ENCODE assay signal across 10 mouse cellular contexts in the genomic region with DNA sequence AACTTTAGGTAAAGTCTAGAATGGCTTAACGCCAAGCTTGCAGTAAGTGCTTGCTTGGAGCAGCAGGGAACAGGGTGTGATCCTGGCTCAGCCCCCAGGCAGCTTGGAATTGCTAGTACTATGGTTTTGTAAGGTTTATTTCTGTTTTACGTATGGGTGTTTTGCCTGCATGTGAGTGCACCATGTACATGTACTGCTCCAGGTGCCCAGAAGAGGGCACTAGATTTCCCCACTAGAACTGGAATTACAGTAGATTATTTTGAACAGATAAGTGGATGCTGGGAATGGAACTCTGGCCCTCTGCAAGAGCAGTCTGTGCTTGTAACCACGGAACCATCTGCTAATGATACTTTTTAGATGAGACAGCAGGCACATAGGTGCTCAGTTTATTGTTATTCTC.
DNase-seq lines count a peak whose midpoint lies in the region; ATAC-seq and TF ChIP-seq lines count a peak whose summit lies in the region.
"Had no signal": no experiment of that assay in that cellular context is flagged by ENCODE, and none has a peak within 500 bp of the region (broad histone marks: within the 10 kb centered on the region; RNA-seq: fewer than 3 reads in every experiment).

No protein-coding gene starts in this region.

- no peaks in the 10 kb centered on the region for H3K9me3 ChIP-seq in forebrain, embryonic 14.5 days (replicated peaks; ENCODE audit: control insufficient read depth, low read length)
- H3K9me3 ChIP-seq in forebrain, embryonic 16.5 days (ENCODE audit: control insufficient read depth, low read length): no peaks in the 10 kb centered on the region
- H3K9me3 ChIP-seq in lung, embryonic 14.5 days (ENCODE audit: low read depth, low read length): no peaks in the 10 kb centered on the region
- no peaks in the 10 kb centered on the region for H3K9me3 ChIP-seq in kidney, embryonic 15.5 days (replicated peaks)
- H3K9me3 ChIP-seq: limb, embryonic 13.5 days had no signal

- WGBS in forebrain, embryonic 14.5 days: 68% methylated on average over 3 of the region's 3 CpGs
- WGBS in forebrain, embryonic 16.5 days: 73% methylated on average over 3 of the region's 3 CpGs
- 69% methylated on average over 3 of the region's 3 CpGs for WGBS in lung, embryonic 14.5 days
- WGBS in kidney, embryonic 15.5 days: 86% methylated on average over 3 of the region's 3 CpGs

- ATAC-seq in forebrain, embryonic 14.5 days: no peak
- no peak for ATAC-seq in forebrain, embryonic 16.5 days
- ATAC-seq in lung, embryonic 14.5 days (ENCODE audit: insufficient read depth): no peak
- ATAC-seq in kidney, embryonic 15.5 days (replicated peaks; ENCODE audit: low FRiP score): no peak
- ATAC-seq: midbrain, embryonic 16.5 days had no signal

- no peak overlapping the region for H3K4me2 ChIP-seq in forebrain, embryonic 14.5 days (ENCODE audit: low read length)
- H3K4me2 ChIP-seq in forebrain, embryonic 16.5 days (ENCODE audit: low read length): no peak overlapping the region
- no peak overlapping the region for H3K4me2 ChIP-seq in lung, embryonic 14.5 days
- H3K4me2 ChIP-seq in kidney, embryonic 15.5 days: no peak overlapping the region
- H3K4me2 ChIP-seq: limb, embryonic 13.5 days had no signal

- no peaks in the 10 kb centered on the region for H3K36me3 ChIP-seq in forebrain, embryonic 14.5 days (ENCODE audit: control insufficient read depth, insufficient read depth, low read length)
- H3K36me3 ChIP-seq in forebrain, embryonic 16.5 days (ENCODE audit: control insufficient read depth, insufficient read depth): no peaks in the 10 kb centered on the region
- H3K36me3 ChIP-seq in lung, embryonic 14.5 days (ENCODE audit: insufficient read depth): no peaks in the 10 kb centered on the region
- H3K36me3 ChIP-seq in kidney, embryonic 15.5 days: no peaks in the 10 kb centered on the region
- H3K36me3 ChIP-seq: limb, embryonic 13.5 days had no signal

- H3K4me1 ChIP-seq in forebrain, embryonic 14.5 days (ENCODE audit: control insufficient read depth, insufficient read depth, low read length): no peaks in the 10 kb centered on the region
- H3K4me1 ChIP-seq in forebrain, embryonic 16.5 days (replicated peaks; ENCODE audit: control insufficient read depth, insufficient read depth, low read length): no peaks in the 10 kb centered on the region
- no peaks in the 10 kb centered on the region for H3K4me1 ChIP-seq in lung, embryonic 14.5 days (ENCODE audit: insufficient read depth)
- H3K4me1 ChIP-seq in kidney, embryonic 15.5 days: peaks cover 9% of the 10 kb centered on the region
- H3K4me1 ChIP-seq: limb, embryonic 13.5 days had no signal

- 0 out of 2 replicates have a peak, but pooled peaks cover 2% of the 10 kb centered on the region for H3K27me3 ChIP-seq in forebrain, embryonic 14.5 days (replicated peaks; ENCODE audit: control insufficient read depth, insufficient read depth, low read length)
- H3K27me3 ChIP-seq in forebrain, embryonic 16.5 days (replicated peaks; ENCODE audit: control insufficient read depth, insufficient read depth, low read length): no peaks in the 10 kb centered on the region
- no peaks in the 10 kb centered on the region for H3K27me3 ChIP-seq in lung, embryonic 14.5 days (ENCODE audit: insufficient read depth, low read length)
- H3K27me3 ChIP-seq in kidney, embryonic 15.5 days: peaks cover 5% of the 10 kb centered on the region

- TF ChIP-seq CTCF in lung, embryonic 14.5 days (IDR thresholded peaks at IDR 0.05; ENCODE audit: low read depth): peak; percentile 46

- no peak overlapping the region for H3K4me3 ChIP-seq in forebrain, embryonic 14.5 days (ENCODE audit: low read depth, low read length)
- H3K4me3 ChIP-seq in forebrain, embryonic 16.5 days (replicated peaks; ENCODE audit: low read length): no peak overlapping the region
- no peak overlapping the region for H3K4me3 ChIP-seq in lung, embryonic 14.5 days (ENCODE audit: low read depth, low read length)
- no peak overlapping the region for H3K4me3 ChIP-seq in kidney, embryonic 15.5 days (replicated peaks)
- H3K4me3 ChIP-seq: limb, embryonic 13.5 days had no signal

- H3K9ac ChIP-seq in forebrain, embryonic 14.5 days (ENCODE audit: low read length): no peak overlapping the region
- H3K9ac ChIP-seq in forebrain, embryonic 16.5 days (replicated peaks; ENCODE audit: low read depth, low read length): no peak overlapping the region
- no peak overlapping the region for H3K9ac ChIP-seq in lung, embryonic 14.5 days
- no peak overlapping the region for H3K9ac ChIP-seq in kidney, embryonic 15.5 days
- H3K9ac ChIP-seq: limb, embryonic 13.5 days had no signal

- no peak overlapping the region for H3K27ac ChIP-seq in forebrain, embryonic 14.5 days (ENCODE audit: low read depth, low read length)
- H3K27ac ChIP-seq in forebrain, embryonic 16.5 days (ENCODE audit: low read length): no peak overlapping the region
- H3K27ac ChIP-seq in lung, embryonic 14.5 days (ENCODE audit: low read depth): no peak overlapping the region
- H3K27ac ChIP-seq in kidney, embryonic 15.5 days: no peak overlapping the region
- H3K27ac ChIP-seq: limb, embryonic 13.5 days had no signal

- DNase-seq in forebrain, embryonic 14.5 days (ENCODE audit: low spot score): peak; percentile 12
- DNase-seq in lung, embryonic 14.5 days: peak; percentile 21
- DNase-seq in lung, adult 18-20 months: no peak
- peak; percentile 69 for DNase-seq in ZHBTc4 (ENCODE audit: low read depth, low spot score)
- DNase-seq in thymus, postnatal 0 days (ENCODE audit: low spot score): peak; percentile 17
- no peak for DNase-seq in layer of hippocampus, postnatal 36 days

Comparison
In these comparisons a context has a peak if more than half of its experiments do, and no peak if none do; other contexts are left out.
1. DNase-seq: peak in forebrain, embryonic 14.5 days (single experiment), lung, embryonic 14.5 days (single experiment), ZHBTc4 (single experiment) and thymus, postnatal 0 days (single experiment); none in lung, adult 18-20 months (0 of 2) and layer of hippocampus, postnatal 36 days (0 of 2).